Mouse (Mus musculus): ENCODE results near the gene Tnnt3. TPM values are rescaled to one million over a fixed set of nuclear protein-coding genes. Genes with fewer than 3 reads are reported as not detected.

The Tnnt3 gene
- polyA plus RNA-seq (2015; fragmentation: Nextera tagmentation; extraction: Ambion mirVana): 5.3 and 17.1 TPM in 2 replicates

DNA sequence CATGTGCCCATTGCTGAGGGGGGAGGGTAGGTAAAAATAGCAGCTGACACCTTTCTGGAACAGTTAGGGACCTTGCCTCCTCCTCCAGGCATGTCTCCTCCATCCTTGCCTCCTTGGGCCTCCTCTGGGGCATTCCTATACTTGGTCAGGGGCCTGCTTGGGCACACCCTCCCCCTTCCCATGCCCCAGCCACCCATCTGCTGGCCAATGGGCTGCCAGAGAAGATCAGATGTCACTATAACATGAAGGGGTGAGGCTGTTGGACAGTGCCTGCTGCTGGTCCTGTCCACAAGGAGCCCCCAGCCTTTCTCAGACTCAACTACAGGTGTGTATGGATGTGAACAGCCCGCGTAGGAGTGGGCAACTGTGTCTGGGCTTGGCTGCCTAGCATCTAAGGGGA lies at the start of gene Tnnt3:
TSS of gene Tnnt3 (plus strand) at position 262 of the 400 bp plus-strand sequence.
- no peaks in the 10 kb centered on the region for H3K27me3 ChIP-seq (ENCODE audit: control insufficient read depth, insufficient read depth, low read length)
- H3K4me3 ChIP-seq (ENCODE audit: low read length): no peak within 1 kb of the TSS
- no peaks in the 10 kb centered on the region for H3K9me3 ChIP-seq (replicated peaks; ENCODE audit: control insufficient read depth, low read length)
- ATAC-seq (replicated peaks; ENCODE audit: extremely low read depth, insufficient read depth, low FRiP score): no peak
- no peak within 1 kb of the TSS for H3K4me2 ChIP-seq (ENCODE audit: low read depth, low read length)
- peak within 1 kb of the TSS; percentile 62 for H3K27ac ChIP-seq (ENCODE audit: low read length)
- peaks cover 17% of the 10 kb centered on the region for H3K4me1 ChIP-seq (ENCODE audit: control insufficient read depth, insufficient read depth, low read length)
- WGBS: 86% methylated on average over 2 of the region's 2 CpGs
- H3K36me3 ChIP-seq (ENCODE audit: control insufficient read depth, insufficient read depth): 0 out of 2 replicates have a peak, but pooled peaks cover 3% of the 10 kb centered on the region
- H3K9ac ChIP-seq (ENCODE audit: low read length): peak within 1 kb of the TSS; percentile 13; the same call in 1 of the 2 replicates

DNA sequence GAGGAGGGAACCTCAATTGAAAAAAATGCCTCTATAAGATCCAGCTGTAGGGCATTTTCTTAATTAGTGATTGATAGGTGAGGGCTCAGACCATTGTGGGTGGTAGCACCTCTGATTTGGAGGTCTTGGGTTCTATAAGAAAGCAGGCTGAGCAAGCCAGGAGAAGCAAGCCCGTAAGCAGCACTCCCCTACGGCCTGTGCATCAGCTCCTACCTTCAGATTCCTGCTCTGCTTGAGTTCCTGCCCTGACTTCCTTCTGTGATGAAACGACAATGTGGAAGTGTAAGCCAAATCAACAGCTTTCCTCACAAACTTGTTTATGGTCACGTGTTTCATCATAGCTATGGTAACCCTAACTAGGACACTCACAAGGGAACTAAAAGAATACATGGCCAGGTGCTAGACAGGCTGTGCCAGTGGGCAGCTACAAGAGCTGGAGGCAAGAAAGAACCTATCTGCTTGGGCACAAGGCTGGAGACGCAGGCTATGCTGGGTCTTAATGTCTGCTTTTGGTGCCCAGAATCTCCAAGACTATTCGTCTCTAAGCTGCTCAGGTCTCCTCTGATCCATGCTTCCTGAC lies 49.5 kb upstream of the Tnnt3 start:
- no peaks in the 10 kb centered on the region for H3K9me3 ChIP-seq (replicated peaks; ENCODE audit: control insufficient read depth, low read length)
- H3K36me3 ChIP-seq (ENCODE audit: control insufficient read depth, insufficient read depth): no peaks in the 10 kb centered on the region
- H3K9ac ChIP-seq (ENCODE audit: low read length): no peak overlapping the region
- no peak overlapping the region for H3K4me2 ChIP-seq (ENCODE audit: low read depth, low read length)
- no peak overlapping the region for H3K4me3 ChIP-seq (ENCODE audit: low read length)
- peak overlapping the region; percentile 4; the same call in 1 of the 2 replicates for H3K27ac ChIP-seq (ENCODE audit: low read length)
- H3K27me3 ChIP-seq (ENCODE audit: control insufficient read depth, insufficient read depth, low read length): no peaks in the 10 kb centered on the region
- H3K4me1 ChIP-seq (ENCODE audit: control insufficient read depth, insufficient read depth, low read length): peaks cover 9% of the 10 kb centered on the region
- no peak for ATAC-seq (replicated peaks; ENCODE audit: extremely low read depth, insufficient read depth, low FRiP score)
- WGBS: 69% methylated on average over 6 of the region's 6 CpGs

DNA sequence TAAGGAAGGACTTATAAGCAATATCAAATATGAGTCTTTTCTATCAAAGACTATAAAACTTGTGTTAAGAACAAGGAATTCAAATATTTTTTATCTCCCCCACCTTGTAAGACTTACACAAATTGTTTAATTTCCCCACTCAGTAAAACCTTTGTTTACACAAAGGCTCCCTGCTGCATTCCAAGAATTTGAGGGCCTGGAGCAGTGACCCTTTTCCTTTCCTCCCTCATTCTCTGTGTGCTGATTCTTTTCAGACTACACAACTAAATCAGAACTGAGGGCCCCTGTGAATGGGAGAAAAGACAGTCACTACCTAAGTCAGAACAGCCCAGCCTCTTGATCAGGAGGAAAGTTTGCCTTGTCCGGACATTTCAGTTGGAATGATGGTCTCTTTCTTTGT lies 43.9 kb upstream of the Tnnt3 start:
- no peak for ATAC-seq (replicated peaks; ENCODE audit: extremely low read depth, insufficient read depth, low FRiP score)
- Histone ChIP-seq H3K4me1 (ENCODE audit: control insufficient read depth, insufficient read depth, low read length) (peaks cover 49% of the 10 kb centered on the region), H3K36me3 (ENCODE audit: control insufficient read depth, insufficient read depth) (no peaks in the 10 kb centered on the region), H3K9ac (ENCODE audit: low read length) (peak overlapping the region; percentile 40; the same call in 1 of the 2 replicates), H3K4me2 (ENCODE audit: low read depth, low read length) (no peak overlapping the region), H3K27me3 (ENCODE audit: control insufficient read depth, insufficient read depth, low read length) (no peaks in the 10 kb centered on the region), H3K4me3 (ENCODE audit: low read length) (no peak overlapping the region), H3K27ac (ENCODE audit: low read length) (peak overlapping the region; percentile 95), H3K9me3 (replicated peaks; ENCODE audit: control insufficient read depth, low read length) (no peaks in the 10 kb centered on the region)
- 61% methylated on average over 1 of the region's 1 CpGs for WGBS

DNA sequence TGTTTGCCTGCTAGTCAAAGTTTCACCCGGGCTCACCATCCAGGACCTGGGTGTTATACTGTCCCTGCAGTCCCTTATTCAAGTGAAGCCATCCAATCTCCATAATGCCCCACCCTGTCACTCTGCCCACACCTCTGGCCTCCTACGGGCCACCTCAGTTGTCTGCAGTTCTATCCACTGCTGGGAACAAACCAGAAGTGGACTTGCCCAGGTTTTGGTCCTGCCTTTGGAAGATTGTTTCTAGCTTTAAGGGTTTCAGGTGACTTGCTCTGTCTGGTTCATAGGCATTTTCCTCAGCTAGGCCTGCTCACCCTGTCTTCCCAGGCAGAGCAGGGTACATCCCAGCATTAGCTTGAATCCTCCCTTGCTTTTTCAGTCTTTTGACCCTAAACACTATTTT lies 43.4 kb upstream of the Tnnt3 start:
- no peak overlapping the region for H3K9ac ChIP-seq (ENCODE audit: low read length)
- peak overlapping the region; percentile 95 for H3K27ac ChIP-seq (ENCODE audit: low read length)
- peaks cover 54% of the 10 kb centered on the region for H3K4me1 ChIP-seq (ENCODE audit: control insufficient read depth, insufficient read depth, low read length)
- H3K27me3 ChIP-seq (ENCODE audit: control insufficient read depth, insufficient read depth, low read length): no peaks in the 10 kb centered on the region
- H3K36me3 ChIP-seq (ENCODE audit: control insufficient read depth, insufficient read depth): no peaks in the 10 kb centered on the region
- WGBS: 58% methylated on average over 2 of the region's 2 CpGs
- no peak overlapping the region for H3K4me3 ChIP-seq (ENCODE audit: low read length)
- H3K4me2 ChIP-seq (ENCODE audit: low read depth, low read length): no peak overlapping the region
- no peak for ATAC-seq (replicated peaks; ENCODE audit: extremely low read depth, insufficient read depth, low FRiP score)
- no peaks in the 10 kb centered on the region for H3K9me3 ChIP-seq (replicated peaks; ENCODE audit: control insufficient read depth, low read length)

DNA sequence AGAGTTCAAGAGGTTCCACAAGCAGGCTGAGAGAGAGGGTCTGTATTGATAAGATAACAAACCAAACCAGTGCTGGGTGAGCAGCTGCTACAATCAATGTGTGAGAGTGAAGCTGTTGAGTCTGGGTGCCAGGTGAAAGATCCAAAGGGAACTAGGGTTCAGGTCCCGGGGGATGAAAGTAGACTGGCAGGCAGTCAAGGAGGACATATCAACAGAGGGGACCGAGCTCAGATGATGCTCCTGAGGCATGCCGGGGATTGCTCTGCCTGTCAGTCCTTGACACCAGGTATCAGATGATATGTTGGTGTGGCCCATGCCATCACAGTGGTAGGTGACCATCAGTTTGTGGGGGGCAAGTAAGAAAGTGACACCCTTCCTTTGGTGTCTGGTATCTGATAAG lies 41.8 kb upstream of the Tnnt3 start:
- Histone ChIP-seq H3K27me3 (ENCODE audit: control insufficient read depth, insufficient read depth, low read length) (no peaks in the 10 kb centered on the region), H3K36me3 (ENCODE audit: control insufficient read depth, insufficient read depth) (no peaks in the 10 kb centered on the region), H3K27ac (ENCODE audit: low read length) (peak overlapping the region; percentile 95), H3K4me2 (ENCODE audit: low read depth, low read length) (no peak overlapping the region), H3K4me3 (ENCODE audit: low read length) (no peak overlapping the region), H3K4me1 (ENCODE audit: control insufficient read depth, insufficient read depth, low read length) (peaks cover 67% of the 10 kb centered on the region), H3K9me3 (replicated peaks; ENCODE audit: control insufficient read depth, low read length) (no peaks in the 10 kb centered on the region), H3K9ac (ENCODE audit: low read length) (no peak overlapping the region)
- peak; percentile 53 for ATAC-seq (replicated peaks; ENCODE audit: extremely low read depth, insufficient read depth, low FRiP score)
- whole genome bisulfite sequencing: 21% methylated on average over 3 of the region's 3 CpGs

DNA sequence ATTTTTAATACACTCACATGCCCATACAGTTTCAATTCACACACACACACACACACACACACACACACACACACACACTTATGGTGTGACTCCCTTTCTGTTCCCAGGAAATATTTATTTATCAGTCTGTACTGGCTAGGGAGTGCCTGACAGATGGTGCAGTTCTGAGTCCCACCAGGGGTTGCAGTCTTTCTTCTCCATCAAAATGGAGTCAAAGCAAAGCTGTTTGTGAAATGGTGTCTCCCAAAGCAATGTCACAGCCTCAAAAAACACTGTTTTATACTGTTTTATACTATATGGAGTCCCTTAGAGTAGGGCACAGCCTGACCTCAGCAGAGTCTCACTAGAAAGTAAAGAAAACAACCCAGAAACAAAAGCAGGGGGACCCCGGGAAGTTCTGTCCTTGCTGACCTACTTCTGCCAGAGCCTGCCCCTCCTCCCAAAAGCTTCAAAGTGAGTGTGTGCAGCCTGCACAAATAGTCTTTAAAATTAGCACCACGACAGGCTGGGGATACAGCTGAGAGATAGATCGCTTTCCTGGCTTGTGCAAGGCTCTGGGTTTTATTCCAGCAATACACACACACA lies 41.3 kb upstream of the Tnnt3 start:
- WGBS: 11% methylated on average over 3 of the region's 3 CpGs
- peak overlapping the region; percentile 12 for H3K9ac ChIP-seq (ENCODE audit: low read length)
- H3K4me2 ChIP-seq (ENCODE audit: low read depth, low read length): no peak overlapping the region
- no peak overlapping the region for H3K4me3 ChIP-seq (ENCODE audit: low read length)
- H3K27ac ChIP-seq (ENCODE audit: low read length): peak overlapping the region; percentile 95
- no peaks in the 10 kb centered on the region for H3K36me3 ChIP-seq (ENCODE audit: control insufficient read depth, insufficient read depth)
- peak; percentile 30 for ATAC-seq (replicated peaks; ENCODE audit: extremely low read depth, insufficient read depth, low FRiP score)
- no peaks in the 10 kb centered on the region for H3K27me3 ChIP-seq (ENCODE audit: control insufficient read depth, insufficient read depth, low read length)
- no peaks in the 10 kb centered on the region for H3K9me3 ChIP-seq (replicated peaks; ENCODE audit: control insufficient read depth, low read length)
- peaks cover 72% of the 10 kb centered on the region for H3K4me1 ChIP-seq (ENCODE audit: control insufficient read depth, insufficient read depth, low read length)

DNA sequence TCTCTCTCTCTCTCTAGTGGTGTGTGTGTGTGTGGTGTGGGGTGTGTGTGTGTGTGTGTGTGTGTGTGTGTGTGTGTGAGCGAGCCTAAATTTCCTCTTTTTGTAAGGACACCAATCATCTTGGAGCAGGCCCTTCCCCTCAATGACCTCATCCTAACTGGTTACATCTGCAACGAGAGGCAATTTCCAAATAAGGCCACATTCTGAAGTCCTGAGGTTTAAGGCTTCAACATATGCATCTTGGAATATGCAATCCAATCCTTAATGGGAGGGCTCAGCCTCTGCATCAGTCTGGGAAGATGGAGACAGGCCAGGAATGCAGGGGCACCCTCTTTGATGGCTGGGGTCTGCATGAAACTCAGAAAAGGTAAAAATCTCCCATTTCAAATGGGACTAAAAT lies 40.6 kb upstream of the Tnnt3 start:
- H3K27ac ChIP-seq (ENCODE audit: low read length): peak overlapping the region; percentile 95
- H3K9me3 ChIP-seq (replicated peaks; ENCODE audit: control insufficient read depth, low read length): no peaks in the 10 kb centered on the region
- peak; percentile 8; the same call in 1 of the 2 replicates for ATAC-seq (replicated peaks; ENCODE audit: extremely low read depth, insufficient read depth, low FRiP score)
- peaks cover 78% of the 10 kb centered on the region for H3K4me1 ChIP-seq (ENCODE audit: control insufficient read depth, insufficient read depth, low read length)
- H3K4me3 ChIP-seq (ENCODE audit: low read length): no peak overlapping the region
- no peaks in the 10 kb centered on the region for H3K27me3 ChIP-seq (ENCODE audit: control insufficient read depth, insufficient read depth, low read length)
- peak overlapping the region; percentile 55 for H3K9ac ChIP-seq (ENCODE audit: low read length)
- H3K36me3 ChIP-seq (ENCODE audit: control insufficient read depth, insufficient read depth): no peaks in the 10 kb centered on the region
- H3K4me2 ChIP-seq (ENCODE audit: low read depth, low read length): no peak overlapping the region
- 5% methylated on average over 2 of the region's 2 CpGs for WGBS

GRCm38 (mm10) chr7:142458676-142459298 lies 39.8 kb upstream of the Tnnt3 start:
- Histone ChIP-seq H3K27me3 (ENCODE audit: control insufficient read depth, insufficient read depth, low read length) (no peaks in the 10 kb centered on the region), H3K27ac (ENCODE audit: low read length) (peak overlapping the region; percentile 95), H3K36me3 (ENCODE audit: control insufficient read depth, insufficient read depth) (no peaks in the 10 kb centered on the region), H3K4me2 (ENCODE audit: low read depth, low read length) (peak overlapping the region; percentile 28; the same call in 1 of the 2 replicates), H3K4me3 (ENCODE audit: low read length) (no peak overlapping the region), H3K4me1 (ENCODE audit: control insufficient read depth, insufficient read depth, low read length) (peaks cover 81% of the 10 kb centered on the region), H3K9me3 (replicated peaks; ENCODE audit: control insufficient read depth, low read length) (no peaks in the 10 kb centered on the region), H3K9ac (ENCODE audit: low read length) (peak overlapping the region; percentile 45)
- ATAC-seq (replicated peaks; ENCODE audit: extremely low read depth, insufficient read depth, low FRiP score): no peak
- WGBS: 39% methylated on average over 5 of the region's 5 CpGs

DNA sequence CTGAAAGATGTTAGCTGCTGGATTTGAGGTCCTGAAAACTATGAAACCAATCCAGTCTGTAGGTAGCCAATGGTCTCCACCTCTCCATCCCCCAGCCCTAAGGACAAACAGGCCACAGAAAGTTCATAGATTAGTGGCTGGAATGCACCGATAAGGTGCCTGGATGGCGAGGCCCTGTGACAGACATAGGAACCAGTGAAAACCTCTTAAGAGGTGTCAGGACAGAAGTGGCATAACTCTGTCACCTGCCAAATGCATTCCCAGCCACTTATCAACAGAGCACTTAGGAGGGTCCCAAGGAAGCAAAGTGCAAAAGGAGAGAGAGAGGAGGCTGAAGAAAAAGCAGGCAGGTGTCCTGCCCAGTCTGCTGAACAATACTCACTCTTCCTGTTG lies 39.3 kb upstream of the Tnnt3 start:
- Histone ChIP-seq H3K4me1 (ENCODE audit: control insufficient read depth, insufficient read depth, low read length) (peaks cover 78% of the 10 kb centered on the region), H3K27ac (ENCODE audit: low read length) (peak overlapping the region; percentile 95), H3K9ac (ENCODE audit: low read length) (peak overlapping the region; percentile 45), H3K9me3 (replicated peaks; ENCODE audit: control insufficient read depth, low read length) (no peaks in the 10 kb centered on the region), H3K27me3 (ENCODE audit: control insufficient read depth, insufficient read depth, low read length) (no peaks in the 10 kb centered on the region), H3K36me3 (ENCODE audit: control insufficient read depth, insufficient read depth) (no peaks in the 10 kb centered on the region), H3K4me3 (ENCODE audit: low read length) (no peak overlapping the region), H3K4me2 (ENCODE audit: low read depth, low read length) (peak overlapping the region; percentile 28; the same call in 1 of the 2 replicates)
- WGBS: 38% methylated on average over 2 of the region's 2 CpGs
- peak; percentile 70 for ATAC-seq (replicated peaks; ENCODE audit: extremely low read depth, insufficient read depth, low FRiP score)
